Mouse (Mus musculus) heart, postnatal 0 days (tissue): ENCODE results near the gene Gnat3. TPM values are rescaled to one million over a fixed set of nuclear protein-coding genes. Genes with fewer than 3 reads are reported as not detected.
A peak's percentile ranks its signal among the peaks of the same experiment; 100 is the strongest.

Experiments
- ATAC-seq: fragments of 200-750 bp; cut with Nextera tagmentation; 2 replicates; pipeline ENCODE4 v1.8.0; 2017; ENCODE audit warnings: low read depth, moderate number of reproducible peaks, moderate library complexity; ENCODE audit not compliant: insufficient read depth
- DNase-seq: peaks from one replicate; pipeline ENCODE4 v3.0.0-alpha.2; 2016; ENCODE audit warnings: low spot score
- H3K27ac ChIP-seq: fragments of 300-500 bp; sonication (generic); 2 replicates; pipeline ENCODE4 v1.5.1; 2014; ENCODE audit warnings: low read depth, mild to moderate bottlenecking
- H3K27me3 ChIP-seq: fragments of 300-500 bp; sonication (generic); 2 replicates; pipeline ENCODE4 v1.6.1; 2014; ENCODE audit warnings: low read length, mixed read lengths; ENCODE audit not compliant: control insufficient read depth, insufficient read depth
- H3K36me3 ChIP-seq: fragments of 300-500 bp; sonication (generic); replicated peaks from 2 replicates; pipeline ENCODE4 v1.6.1; 2014; ENCODE audit warnings: low read length, mixed read lengths; ENCODE audit not compliant: control insufficient read depth, insufficient read depth
- H3K4me1 ChIP-seq: fragments of 300-500 bp; sonication (generic); 2 replicates; pipeline ENCODE4 v1.6.1; 2014; ENCODE audit warnings: antibody characterized with exemption; ENCODE audit not compliant: control insufficient read depth, insufficient read depth
- H3K4me2 ChIP-seq: fragments of 300-500 bp; sonication (generic); 2 replicates; pipeline ENCODE4 v1.6.1; 2014; ENCODE audit warnings: low read depth, mild to moderate bottlenecking, low read length, moderate library complexity
- H3K4me3 ChIP-seq: fragments of 300-500 bp; sonication (generic); 2 replicates; pipeline ENCODE4 v1.5.1; 2014; ENCODE audit warnings: low read depth, low read length
- H3K9ac ChIP-seq: fragments of 300-500 bp; sonication (generic); replicated peaks from 2 replicates; pipeline ENCODE4 v1.6.1; 2014; ENCODE audit warnings: low read depth, low read length, mixed read lengths
- H3K9me3 ChIP-seq: fragments of 300-500 bp; sonication (generic); replicated peaks from 2 replicates; pipeline ENCODE4 v1.6.1; 2016; ENCODE audit warnings: low read length; ENCODE audit not compliant: control insufficient read depth
- CTCF ChIP-seq: IDR thresholded peaks from 2 replicates; pipeline ENCODE4 v1.5.1; 2016; ENCODE audit warnings: antibody characterized with exemption, control low read depth, low read depth
- EP300 ChIP-seq: IDR thresholded peaks from 2 replicates; pipeline ENCODE4 v1.6.1; 2016; ENCODE audit warnings: antibody characterized with exemption, low read depth
- WGBS: fragments of 180-500 bp; shearing (Covaris S2); extraction: QIAGEN DNeasy Blood & Tissue Kit; methylation state at CpG from one replicate; pipeline ENCODE4 v1.1.7; 2014; 5-methylcytosine and 5-hydroxymethylcytosine counted together
- polyA plus RNA-seq: library from polyadenylated mRNA; unstranded; fragments of >200 nt; fragmentation: Nextera tagmentation; extraction: Ambion mirVana; gene quantifications from 2 replicates; pipeline ENCODE4 v1.2.1, GENCODE M21; 2015
- total RNA-seq: library from RNA; depleted of rRNA; stranded (reverse); fragments of >200 nt; gene quantifications from 2 replicates; pipeline ENCODE4 v1.2.3, GENCODE M21; 2014; ENCODE audit warnings: low replicate concordance

Gene Gnat3
- total and polyA plus RNA-seq, 2 experiments from 2014 or later: 0.11 TPM; not detected in 1

DNA sequence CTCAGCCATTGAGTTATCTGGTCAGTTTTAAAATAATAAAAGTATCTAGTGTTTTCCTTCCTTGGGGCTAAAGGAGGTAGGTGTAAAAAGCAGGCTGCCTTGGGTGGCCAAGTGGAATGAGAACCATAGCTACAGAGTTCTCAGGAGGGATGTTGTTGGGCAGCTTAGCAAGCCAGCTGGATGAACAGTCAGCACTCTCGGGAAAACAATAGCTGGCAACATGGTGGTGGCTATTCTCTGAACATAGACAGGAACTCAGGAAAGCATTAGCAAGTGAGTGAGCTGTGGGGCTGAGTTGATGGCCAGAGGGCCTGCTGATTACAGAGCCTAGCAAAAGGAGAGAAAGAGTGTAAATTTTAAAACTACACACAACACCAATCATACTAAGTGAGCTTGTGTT, 27.8 kb upstream of the Gnat3 start:
- Histone ChIP-seq H3K4me1 (peaks cover 8% of the 10 kb centered on the region; the same call in 1 of the 2 replicates), H3K36me3 (no peaks in the 10 kb centered on the region), H3K9ac (no peak overlapping the region), H3K27me3 (no peaks in the 10 kb centered on the region), H3K4me3 (no peak overlapping the region), H3K4me2 (no peak overlapping the region), H3K9me3 (no peaks in the 10 kb centered on the region), H3K27ac (no peak overlapping the region)
- DNase-seq (no peak), ATAC-seq (no peak)
- whole genome bisulfite sequencing: 59% methylated on average over 1 of the region's 1 CpGs
- TF ChIP-seq CTCF: no peak
- no peak for TF ChIP-seq EP300

- Histone ChIP-seq H3K36me3 (no peaks in the 10 kb centered on the region), H3K9ac (no peak overlapping the region), H3K4me2 (no peak overlapping the region), H3K27ac (peak overlapping the region; percentile 74), H3K27me3 (no peaks in the 10 kb centered on the region), H3K4me3 (no peak overlapping the region), H3K9me3 (no peaks in the 10 kb centered on the region), H3K4me1 (peaks cover 8% of the 10 kb centered on the region; the same call in 1 of the 2 replicates)
- peak; percentile 79 for ATAC-seq
- TF ChIP-seq EP300 (peak; percentile 95), CTCF (no peak)
- peak; percentile 55 for DNase-seq
- WGBS: 39% methylated on average over 1 of the region's 1 CpGs
Observed at GRCm38 (mm10) chr5:17938170-17938939, 24.0 kb upstream of the Gnat3 start.

DNA sequence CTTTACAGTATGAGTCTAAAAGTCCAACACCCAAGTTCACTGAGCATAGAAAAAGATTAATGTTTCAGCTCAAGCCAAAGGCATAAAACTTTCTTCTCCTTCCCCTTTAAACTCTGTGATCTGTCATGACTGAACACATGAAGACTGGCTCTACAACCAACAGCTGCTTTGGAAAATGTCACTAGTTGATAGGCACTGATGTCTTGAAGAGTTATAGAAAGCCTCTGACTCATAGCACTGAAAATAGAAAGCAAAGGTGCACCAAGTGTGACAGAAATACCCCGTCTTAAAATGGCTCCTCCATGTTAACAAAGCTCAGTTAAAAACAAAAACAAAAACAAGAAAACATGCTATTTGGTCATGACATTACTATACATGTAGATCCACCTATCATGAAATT, 5.9 kb upstream of the Gnat3 start:
- Histone ChIP-seq H3K36me3 (no peaks in the 10 kb centered on the region), H3K4me1 (no peaks in the 10 kb centered on the region), H3K27me3 (no peaks in the 10 kb centered on the region), H3K4me3 (no peak overlapping the region), H3K9ac (no peak overlapping the region), H3K4me2 (no peak overlapping the region), H3K27ac (peak overlapping the region; percentile 30; the same call in 1 of the 2 replicates), H3K9me3 (no peaks in the 10 kb centered on the region)
- ATAC-seq: peak; percentile 60; the same call in 1 of the 2 replicates
- 26% methylated on average over 1 of the region's 1 CpGs for WGBS
- peak; percentile 67 for DNase-seq
- TF ChIP-seq EP300: no peak
- TF ChIP-seq CTCF: no peak

GRCm38 (mm10) chr5:17969704-17970390, 7.5 kb downstream of the Gnat3 start:
- WGBS: 45% methylated on average over 13 of the region's 13 CpGs
- peak overlapping the region; percentile 14 for H3K27ac ChIP-seq
- H3K36me3 ChIP-seq: no peaks in the 10 kb centered on the region
- no peak overlapping the region for H3K9ac ChIP-seq
- H3K4me3 ChIP-seq: no peak overlapping the region
- H3K4me1 ChIP-seq: peaks cover 9% of the 10 kb centered on the region
- DNase-seq (no peak), ATAC-seq (no peak)
- no peak for TF ChIP-seq CTCF
- H3K27me3 ChIP-seq: no peaks in the 10 kb centered on the region
- H3K9me3 ChIP-seq: no peaks in the 10 kb centered on the region
- no peak overlapping the region for H3K4me2 ChIP-seq

DNA sequence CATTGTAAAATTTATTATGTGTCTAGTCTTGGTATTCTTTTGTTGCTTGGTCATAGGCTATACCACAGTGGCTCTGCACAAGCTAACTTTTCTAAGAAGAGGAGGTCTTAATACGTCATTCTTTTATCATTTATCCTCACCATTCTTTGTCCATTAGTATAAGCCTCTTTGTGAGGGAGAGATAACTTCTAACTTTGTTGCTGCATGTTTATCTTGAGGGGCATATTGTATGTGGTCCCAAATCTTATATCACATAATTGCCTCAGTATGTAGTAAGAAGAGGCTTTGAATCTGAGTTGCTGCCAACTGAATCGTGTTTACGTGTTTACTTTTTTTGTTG, 8.0 kb downstream of the Gnat3 start:
- H3K4me3 ChIP-seq: no peak overlapping the region
- no peaks in the 10 kb centered on the region for H3K9me3 ChIP-seq
- no peak overlapping the region for H3K4me2 ChIP-seq
- H3K27me3 ChIP-seq: no peaks in the 10 kb centered on the region
- no peak for DNase-seq
- H3K4me1 ChIP-seq: peaks cover 9% of the 10 kb centered on the region
- no peak overlapping the region for H3K9ac ChIP-seq
- H3K36me3 ChIP-seq: no peaks in the 10 kb centered on the region
- no peak for ATAC-seq
- peak overlapping the region; percentile 14; the same call in 1 of the 2 replicates for H3K27ac ChIP-seq
- TF ChIP-seq CTCF (no peak), EP300 (no peak)
- 75% methylated on average over 3 of the region's 3 CpGs for WGBS
